Mouse (Mus musculus) ovary, postnatal 14 days (tissue): Measurements from ENCODE around the gene Phactr2.
"Not testable (repeated sequence)": the region's sequence is repeated elsewhere in the genome, so short reads cannot be mapped to it uniquely, and the experiment has no call there.

Source experiments
- DNase-seq: peaks from one replicate; pipeline ENCODE4 v3.0.0; 2022; ENCODE audit warnings: low spot score

Phactr2 gene

GRCm38 (mm10) chr10:13473833-13474567 lies at the start of gene Phactr2:
TSS of gene Phactr2 (minus strand) at chr10:13474412.
- DNase-seq, result peak; percentile 27

DNA sequence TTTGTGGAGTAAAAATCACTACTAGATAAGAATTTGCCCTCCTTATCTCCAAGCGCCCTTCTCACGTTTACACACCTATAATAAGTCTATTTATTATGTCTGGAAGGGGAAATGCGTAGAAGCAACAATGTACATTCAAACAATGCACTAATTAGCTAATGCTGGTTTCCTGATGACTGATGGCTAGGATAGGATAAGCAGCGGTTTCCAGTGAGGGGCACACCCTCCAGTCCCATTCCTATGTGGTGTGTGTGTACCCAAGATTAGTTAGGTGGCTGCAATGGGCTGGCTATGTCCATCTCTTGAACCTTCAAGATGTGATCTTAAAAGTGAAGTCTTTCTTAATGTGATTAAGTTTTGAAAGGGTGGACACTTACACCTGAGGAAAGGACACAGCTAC lies 47.6 kb upstream of the Phactr2 start:
- DNase-seq, result no peak

GRCm38 (mm10) chr10:13502371-13502770 lies 28.2 kb upstream of the Phactr2 start:
- DNase-seq, result no peak

GRCm38 (mm10) chr10:13501533-13501932 lies 27.3 kb upstream of the Phactr2 start:
- not testable (repeated sequence) for DNase-seq

DNA sequence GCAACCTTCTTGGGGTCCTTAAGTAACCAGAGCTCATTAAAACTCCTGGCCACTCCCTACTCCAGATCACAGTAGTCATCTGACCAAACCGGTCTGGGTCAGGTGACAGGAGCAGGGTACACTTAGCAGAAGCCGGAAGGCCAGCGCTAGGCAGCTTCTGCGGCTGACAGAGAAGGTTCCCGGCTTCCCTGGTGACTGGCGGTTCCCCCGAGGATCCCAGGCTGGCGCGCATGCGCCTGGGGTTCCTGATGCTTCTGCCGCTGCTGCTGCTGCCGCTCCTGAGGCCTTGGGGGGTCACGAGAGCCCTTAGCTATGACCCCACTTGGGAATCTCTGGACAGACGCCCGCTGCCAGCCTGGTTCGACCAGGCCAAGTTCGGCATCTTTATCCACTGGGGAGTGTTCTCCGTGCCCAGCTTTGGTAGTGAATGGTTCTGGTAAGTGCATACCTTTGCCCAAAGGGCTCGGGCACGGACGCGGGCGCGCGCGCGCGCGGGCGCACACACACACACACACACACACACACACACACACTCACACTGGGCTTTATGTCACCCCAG lies 26.8 kb upstream of the Phactr2 start:
- DNase-seq, result peak; percentile 67

GRCm38 (mm10) chr10:13500473-13500872 lies 26.3 kb upstream of the Phactr2 start:
- no peak for DNase-seq

DNA sequence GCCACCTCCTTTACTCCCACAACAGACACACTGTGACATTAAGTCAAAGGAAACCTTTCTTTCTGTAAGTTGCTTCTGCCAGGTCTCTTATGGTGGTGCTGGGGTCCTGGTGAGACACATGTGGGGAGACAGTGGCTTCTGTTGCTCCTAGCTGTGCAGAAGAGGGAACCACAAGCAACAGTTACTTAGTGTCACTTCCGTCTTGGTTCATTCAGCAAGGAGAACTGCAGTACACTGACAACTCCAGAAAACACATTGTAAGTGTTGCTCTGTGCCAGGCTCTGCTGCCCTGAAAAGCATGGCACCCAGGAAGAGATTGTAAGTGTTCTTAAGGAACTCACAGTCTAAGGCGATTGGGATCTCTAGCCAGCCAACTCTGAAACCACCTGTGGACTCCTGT lies 25.1 kb upstream of the Phactr2 start, which contains the start of gene Fuca2:
Gene Fuca2 (plus strand): TSS at position 210 of the 400 bp plus-strand sequence.
- no peak for DNase-seq

DNA sequence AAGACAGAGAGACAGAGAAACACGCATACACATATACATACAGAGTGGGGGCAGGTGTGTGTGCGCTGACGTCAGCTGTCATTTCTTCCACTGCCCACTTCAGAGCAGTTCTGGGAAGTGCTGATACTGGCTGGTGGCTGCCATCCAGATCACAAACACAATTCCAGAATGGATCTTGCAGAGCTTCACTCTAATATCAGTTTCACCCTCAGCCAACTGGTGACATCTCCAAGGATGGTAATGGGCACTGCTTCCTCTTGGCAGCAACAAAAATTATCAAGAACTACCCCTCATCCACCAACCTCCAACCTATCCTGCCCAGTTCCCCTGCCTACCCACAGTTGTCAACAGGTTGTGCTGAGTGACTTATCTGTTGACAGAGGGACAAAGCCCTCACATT lies 22.1 kb upstream of the Phactr2 start:
- DNase-seq, result no peak

- DNase-seq, result no peak
Measured at GRCm38 (mm10) chr10:13493978-13494686, 19.9 kb upstream of the Phactr2 start.

- DNase-seq, result no peak
Measured at GRCm38 (mm10) chr10:13489671-13490070, 15.5 kb upstream of the Phactr2 start.

GRCm38 (mm10) chr10:13485958-13486357 lies 11.7 kb upstream of the Phactr2 start:
- no peak for DNase-seq

GRCm38 (mm10) chr10:13479341-13479740 lies 5.1 kb upstream of the Phactr2 start:
- DNase-seq, result no peak

DNA sequence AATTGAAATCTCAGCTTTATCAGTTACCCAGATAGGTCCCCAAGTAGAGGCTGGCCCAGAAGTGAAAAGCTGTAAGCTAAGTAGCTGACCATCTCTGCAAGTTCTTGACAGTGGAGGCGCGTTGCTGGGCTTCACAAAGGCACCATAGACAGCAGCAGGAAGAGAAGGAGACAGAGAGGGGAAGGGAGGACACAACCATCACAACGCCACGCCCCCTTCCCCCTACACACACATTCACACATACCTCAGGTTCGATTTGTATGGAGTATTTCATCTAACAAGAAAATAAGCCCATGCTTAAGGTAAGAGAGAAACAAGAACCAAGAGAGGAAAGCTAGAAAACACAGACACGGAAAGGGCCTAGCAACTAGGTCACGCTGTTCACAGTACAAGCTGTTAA lies 909 bp upstream of the Phactr2 start:
- no peak for DNase-seq

GRCm38 (mm10) chr10:13474568-13474955 lies 350 bp upstream of the Phactr2 start:
- DNase-seq, result no peak

DNA sequence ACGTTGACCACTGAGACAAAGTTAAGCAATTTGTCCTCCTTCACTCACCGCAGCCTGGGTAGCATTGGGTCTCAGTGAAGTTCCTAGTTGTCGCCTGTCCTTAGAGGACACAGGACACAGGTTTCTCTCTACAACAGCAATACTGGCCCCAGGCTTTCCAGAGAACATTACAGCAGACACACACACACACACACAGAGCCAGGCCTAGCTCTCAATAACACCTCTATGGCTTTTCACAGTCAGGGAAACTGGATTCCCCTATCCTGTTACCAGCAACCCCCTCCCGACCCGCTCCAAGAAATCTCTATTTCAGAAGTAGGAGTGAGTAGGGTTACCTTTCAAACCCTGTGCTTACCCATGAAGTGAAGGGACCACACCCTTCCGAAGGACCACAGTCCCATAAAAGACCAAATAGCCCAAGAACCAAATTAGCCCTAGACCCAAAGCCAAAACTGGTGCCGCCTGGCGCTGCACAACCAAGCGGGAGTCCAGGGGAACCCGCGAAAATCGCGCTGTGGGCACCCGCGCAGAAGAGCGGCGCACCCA lies 852 bp downstream of the Phactr2 start:
- DNase-seq, result no peak

- DNase-seq, result no peak
Measured at GRCm38 (mm10) chr10:13470236-13470635, 4.0 kb downstream of the Phactr2 start.

GRCm38 (mm10) chr10:13468025-13468529 lies 6.1 kb downstream of the Phactr2 start:
- not testable (repeated sequence) for DNase-seq

- no peak for DNase-seq
Measured at GRCm38 (mm10) chr10:13466925-13467324, 7.3 kb downstream of the Phactr2 start.

DNA sequence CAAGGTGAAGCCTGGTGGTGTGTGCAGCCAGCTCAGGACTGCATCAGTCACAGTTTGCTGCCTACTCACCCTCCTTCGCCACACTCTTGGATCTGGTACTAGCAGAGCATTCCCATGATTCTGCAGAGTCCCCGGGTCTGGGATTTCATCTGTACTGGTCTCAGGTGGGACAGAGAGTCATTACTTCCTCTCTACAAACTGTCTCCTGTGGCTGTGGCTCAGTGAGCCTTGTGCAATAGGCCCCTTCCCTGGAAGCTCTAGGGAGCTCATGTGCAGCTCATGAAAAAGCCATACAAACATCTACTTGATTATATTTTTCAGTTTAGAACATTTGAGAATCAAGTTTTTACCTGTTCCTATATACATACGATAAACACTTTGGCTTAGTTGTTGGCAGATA lies 9.9 kb downstream of the Phactr2 start:
- DNase-seq, result not testable (repeated sequence)

GRCm38 (mm10) chr10:13453200-13453990 lies 20.8 kb downstream of the Phactr2 start:
- DNase-seq, result no peak

GRCm38 (mm10) chr10:13451640-13452039 lies 22.6 kb downstream of the Phactr2 start:
- DNase-seq, result no peak
